Mouse (Mus musculus) splenic B cell, adult 2 months (primary cell): ENCODE data around the gene Trub2.
"Not testable (repeated sequence)": the region's sequence is repeated elsewhere in the genome, so short reads cannot be mapped to it uniquely, and the experiment has no call there.

Experiments used
- DNase-seq: peaks from one replicate; pipeline ENCODE4 v3.0.0-alpha.2; 2011; ENCODE audit warnings: low read depth, low spot score
- H3K27me3 ChIP-seq: 2 replicates; pipeline ENCODE4 v1.6.1; 2012; ENCODE audit warnings: mild to moderate bottlenecking, low read length, moderate library complexity, mixed read lengths; ENCODE audit not compliant: control insufficient read depth, poor library complexity, insufficient read depth, severe bottlenecking
- H3K36me3 ChIP-seq: 2 replicates; pipeline ENCODE4 v1.6.1; 2012; ENCODE audit warnings: mild to moderate bottlenecking, low read length, moderate library complexity, mixed read lengths; ENCODE audit not compliant: control insufficient read depth, poor library complexity, insufficient read depth, severe bottlenecking

Trub2 gene

GRCm38 (mm10) chr2:29802075-29802826 is 13.9 kb upstream of the Trub2 start, which contains the start of gene Slc27a4:
Gene Slc27a4, plus strand, starts transcription at chr2:29802634.
- Histone ChIP-seq H3K27me3 (no peaks in the 10 kb centered on the region), H3K36me3 (no peaks in the 10 kb centered on the region)
- peak; percentile 91 for DNase-seq

GRCm38 (mm10) chr2:29792772-29793487 is 4.6 kb upstream of the Trub2 start:
- Histone ChIP-seq H3K27me3 (no peaks in the 10 kb centered on the region), H3K36me3 (no peaks in the 10 kb centered on the region)
- no peak for DNase-seq

DNA sequence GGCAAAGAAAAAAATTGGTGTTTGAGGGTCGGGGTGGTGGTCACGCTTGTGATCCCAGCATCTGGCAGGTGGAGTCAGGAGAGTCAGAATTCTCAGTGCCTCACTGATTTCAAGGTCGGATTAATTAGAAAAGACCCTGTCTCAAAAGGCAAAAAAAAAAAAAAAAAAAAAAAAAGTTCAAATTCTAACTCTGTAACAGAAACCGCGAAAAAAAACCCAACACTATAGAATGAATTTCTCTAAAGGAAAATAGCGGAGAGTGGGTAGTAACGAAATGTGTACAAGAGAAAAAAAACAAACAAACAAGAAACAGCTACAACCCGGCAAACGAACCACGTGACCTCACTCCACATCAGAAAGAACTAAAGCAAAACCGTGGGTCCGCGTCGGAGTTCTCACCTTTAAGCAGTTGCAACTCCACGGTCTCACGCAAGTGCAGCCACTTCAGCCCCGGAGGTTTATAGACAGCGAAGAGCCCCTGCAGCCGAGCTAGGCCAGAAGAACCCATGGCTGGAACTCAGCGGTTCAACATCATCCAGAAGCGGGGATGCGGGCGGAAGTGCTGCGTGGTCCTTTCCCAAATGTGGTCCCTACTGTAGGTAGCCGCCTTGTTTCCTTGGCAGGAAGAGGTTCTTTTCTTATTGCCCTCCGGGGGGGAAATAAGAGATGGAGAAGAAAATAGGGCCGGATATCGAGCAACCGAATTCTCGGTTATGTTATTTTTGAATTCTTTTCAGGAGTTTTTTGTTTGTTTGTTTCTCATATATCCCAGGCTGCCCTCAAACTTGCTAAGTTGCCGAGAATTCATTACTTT is 991 bp downstream of the Trub2 start, which contains the start of gene Coq4:
Coq4 (plus strand) TSS at position 390 of the 814 bp plus-strand sequence.
- no peaks in the 10 kb centered on the region for H3K27me3 ChIP-seq
- H3K36me3 ChIP-seq, result peaks cover 16% of the 10 kb centered on the region
- DNase-seq, result peak; percentile 93

- Histone ChIP-seq H3K27me3 (no peaks in the 10 kb centered on the region), H3K36me3 (peaks cover 35% of the 10 kb centered on the region)
- no peak for DNase-seq
Measured at GRCm38 (mm10) chr2:29784290-29784689, 4.0 kb downstream of the Trub2 start.

GRCm38 (mm10) chr2:29781256-29781655 is 7.0 kb downstream of the Trub2 start:
- H3K27me3 ChIP-seq, DNase-seq: not testable (repeated sequence)

GRCm38 (mm10) chr2:29773323-29773722 is 15.0 kb downstream of the Trub2 start:
- no peak for DNase-seq
- Histone ChIP-seq H3K27me3 (no peaks in the 10 kb centered on the region; the same call in 1 of the 2 replicates), H3K36me3 (peaks cover 10% of the 10 kb centered on the region)

More at GRCm38 (mm10) chr2:29781256-29781655, 7.0 kb downstream of the Trub2 start:
- H3K36me3 ChIP-seq, result peaks cover 48% of the 10 kb centered on the region

DNA sequence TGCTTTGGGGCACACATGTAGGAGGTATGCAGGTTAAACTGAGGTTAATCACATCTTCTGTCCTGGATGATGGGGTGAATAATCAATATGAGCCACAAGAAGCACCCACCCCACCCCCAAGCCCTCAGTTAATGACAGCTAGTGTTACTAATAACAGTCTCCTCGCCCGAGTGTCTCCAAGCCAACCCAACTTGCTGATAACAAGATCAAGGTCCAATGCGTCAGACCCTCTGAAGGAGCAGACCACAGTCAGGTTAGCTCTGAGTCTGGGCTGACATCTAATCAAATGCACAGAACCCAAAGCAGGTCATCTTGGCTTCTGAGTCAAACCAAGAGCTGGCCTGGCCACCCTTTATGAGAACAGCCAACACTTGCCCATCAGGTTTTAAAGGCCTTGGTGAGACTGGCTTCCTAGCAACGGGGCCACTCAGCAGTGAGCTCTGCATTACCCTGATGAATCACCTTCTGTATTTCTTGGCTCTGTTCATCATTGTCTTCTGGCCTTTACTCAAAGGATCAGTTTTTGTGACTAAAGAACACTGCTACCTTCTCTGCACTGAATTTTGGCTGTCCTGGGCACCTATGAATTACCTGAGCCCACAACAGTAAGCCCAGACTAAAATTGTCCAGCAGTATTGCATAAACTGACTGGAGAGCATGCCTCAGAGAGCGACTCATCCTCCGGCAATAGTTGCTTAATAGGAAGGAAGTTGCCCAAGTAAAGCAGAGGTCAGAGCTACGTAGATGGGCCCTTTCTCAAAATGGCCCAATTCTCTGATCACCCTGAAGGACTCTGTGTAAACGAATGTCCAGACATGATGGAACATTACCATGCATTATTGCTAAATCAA is 16.5 kb downstream of the Trub2 start:
- no peak for DNase-seq

DNA sequence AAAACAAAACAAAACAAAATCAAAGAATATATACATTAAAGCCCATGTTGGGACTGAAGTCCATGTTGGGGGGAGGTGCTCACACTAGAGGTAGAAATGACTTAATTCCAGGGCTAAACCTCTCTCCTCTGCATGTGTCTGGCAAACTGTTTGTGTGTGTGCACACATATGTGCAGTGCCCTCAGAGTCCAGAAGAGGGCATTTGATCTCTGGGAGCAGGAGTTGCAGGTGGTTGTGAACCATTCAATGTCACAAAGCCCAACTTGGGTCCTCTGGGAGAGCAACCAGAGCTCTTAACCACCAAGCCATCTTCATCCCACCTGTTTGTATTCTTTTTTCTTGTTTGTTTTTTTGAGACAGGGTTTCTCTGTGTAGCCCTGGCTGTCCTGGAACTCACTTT is 18.1 kb downstream of the Trub2 start:
- no peaks in the 10 kb centered on the region for H3K36me3 ChIP-seq
- DNase-seq, result no peak
- no peaks in the 10 kb centered on the region; the same call in 1 of the 2 replicates for H3K27me3 ChIP-seq

More for the DNA sequence above, 16.5 kb downstream of the Trub2 start:
- Histone ChIP-seq H3K36me3 (peaks cover 2% of the 10 kb centered on the region; the same call in 1 of the 2 replicates), H3K27me3 (no peaks in the 10 kb centered on the region; the same call in 1 of the 2 replicates)

DNA sequence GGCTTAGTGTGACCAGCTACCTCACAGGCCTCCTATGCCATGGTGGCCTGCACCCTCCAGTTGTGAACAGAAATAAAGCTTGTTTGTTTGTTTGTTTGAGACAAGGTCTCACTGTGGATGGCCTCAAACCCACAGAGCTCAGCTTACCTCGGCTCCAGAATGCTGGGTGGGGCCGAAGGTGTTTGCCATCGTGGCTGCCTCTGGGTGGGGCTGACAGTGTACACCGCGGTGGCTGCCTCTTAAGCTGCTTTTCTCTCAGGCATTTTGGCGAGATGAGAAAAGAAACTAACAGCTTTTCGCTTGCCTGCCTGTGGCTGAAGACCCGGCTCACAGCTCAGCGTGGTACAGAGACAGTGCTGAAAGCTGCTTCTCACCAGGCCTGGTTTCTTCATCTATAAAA is 19.4 kb downstream of the Trub2 start:
- no peaks in the 10 kb centered on the region; the same call in 1 of the 2 replicates for H3K27me3 ChIP-seq
- no peaks in the 10 kb centered on the region for H3K36me3 ChIP-seq
- no peak for DNase-seq

- Histone ChIP-seq H3K27me3 (no peaks in the 10 kb centered on the region; the same call in 1 of the 2 replicates), H3K36me3 (no peaks in the 10 kb centered on the region)
- no peak for DNase-seq
Measured at GRCm38 (mm10) chr2:29767976-29768709, 20.2 kb downstream of the Trub2 start.

DNA sequence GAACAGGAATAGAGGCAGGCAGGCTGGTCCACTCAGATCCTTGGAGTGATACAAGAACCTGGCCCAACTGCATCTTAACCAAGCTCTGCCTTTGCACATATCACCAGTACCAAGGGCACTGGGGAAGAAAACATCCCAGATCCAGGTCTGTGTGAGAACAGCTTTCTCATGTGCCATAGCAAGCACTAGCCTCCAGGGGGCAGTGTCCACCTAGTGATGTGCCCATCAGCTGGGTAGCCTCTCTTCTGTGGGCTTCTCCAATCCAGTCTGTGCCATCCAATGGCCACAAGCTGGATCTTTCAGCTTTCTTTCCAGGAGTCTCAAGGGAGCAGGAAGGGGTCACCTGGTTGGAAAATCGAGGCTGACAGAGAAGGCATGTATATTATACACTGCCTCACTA is 23.5 kb downstream of the Trub2 start:
- Histone ChIP-seq H3K36me3 (no peaks in the 10 kb centered on the region), H3K27me3 (no peaks in the 10 kb centered on the region)
- DNase-seq, result peak; percentile 76

GRCm38 (mm10) chr2:29755693-29756092 is 32.6 kb downstream of the Trub2 start:
- Histone ChIP-seq H3K27me3 (no peaks in the 10 kb centered on the region; the same call in 1 of the 2 replicates), H3K36me3 (no peaks in the 10 kb centered on the region)
- DNase-seq, result no peak

DNA sequence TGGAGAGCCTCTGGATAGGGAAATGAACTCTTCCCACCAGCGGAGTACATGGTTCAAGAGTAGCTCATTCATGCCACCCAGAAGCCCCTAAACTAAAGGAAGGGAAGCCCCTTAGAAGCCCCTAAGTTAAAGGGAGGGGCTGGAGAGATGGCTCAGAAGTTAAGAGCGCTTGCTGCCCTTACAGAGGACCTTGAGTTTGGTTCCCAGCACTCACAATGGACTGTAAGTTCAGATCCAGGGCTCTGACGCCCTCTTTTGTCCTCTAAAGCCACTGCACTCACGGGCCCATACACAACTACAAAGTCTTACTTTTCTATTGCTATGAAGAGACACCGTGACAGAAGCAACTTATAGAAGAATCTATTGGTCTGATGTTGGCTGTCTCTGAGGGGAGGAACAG is 35.9 kb downstream of the Trub2 start:
- no peaks in the 10 kb centered on the region for H3K36me3 ChIP-seq
- DNase-seq, result no peak

More for the DNA sequence above, 35.9 kb downstream of the Trub2 start:
- peaks cover 2% of the 10 kb centered on the region for H3K27me3 ChIP-seq
